Mouse (Mus musculus): Measurements from ENCODE around the gene Nalcn. TPM values are rescaled to one million over a fixed set of nuclear protein-coding genes. Genes with fewer than 3 reads are reported as not detected.

Nalcn gene
- total and polyA plus RNA-seq, 3 experiments, result not detected

- TF ChIP-seq NELFE (IDR thresholded peaks at IDR 0.05; ENCODE audit: low read depth, low read length), result no peak
- no peak for TF ChIP-seq ZKSCAN1 (IDR thresholded peaks at IDR 0.05; ENCODE audit: borderline replicate concordance, low read depth, low read length)
- no peak for TF ChIP-seq CTCF (conservative IDR thresholded peaks at IDR 0.05 in 1 of 2, IDR thresholded peaks at IDR 0.05 in 1 of 2; ENCODE audit: low read depth in 2 of 2, low read length in 2 of 2)
- TF ChIP-seq JUN (IDR thresholded peaks at IDR 0.05; ENCODE audit: insufficient read depth, low read depth, low read length), result no peak
- TF ChIP-seq RCOR1 (conservative IDR thresholded peaks at IDR 0.05; ENCODE audit: low read depth, low read length), result no peak
- no peak for TF ChIP-seq GABPA (IDR thresholded peaks at IDR 0.05; ENCODE audit: insufficient replicate concordance, low read depth, low read length)
- no peak for TF ChIP-seq MEF2A (IDR thresholded peaks at IDR 0.05; ENCODE audit: borderline replicate concordance, low read depth, low read length)
- no peak for TF ChIP-seq MYC (IDR thresholded peaks at IDR 0.05; ENCODE audit: low read depth, low read length)
- no peak for TF ChIP-seq MAFK (IDR thresholded peaks at IDR 0.05; ENCODE audit: insufficient replicate concordance, low read length)
- TF ChIP-seq NRF1 (IDR thresholded peaks at IDR 0.05; ENCODE audit: low read depth, low read length), result no peak
- TF ChIP-seq E2F4 (IDR thresholded peaks at IDR 0.05; ENCODE audit: insufficient replicate concordance, low read depth, low read length), result no peak
- TF ChIP-seq ZMIZ1 (IDR thresholded peaks at IDR 0.05; ENCODE audit: low read depth, low read length), result no peak
- H3K27ac ChIP-seq (ENCODE audit: insufficient read depth, low read depth), result no peak overlapping the region
- H3K9me3 ChIP-seq (replicated peaks; ENCODE audit: low read length), result peaks cover 3% of the 10 kb centered on the region
- in situ Hi-C loops (cut with MboI; ENCODE audit: low pct_ligation_motif_present, low pct_unique_long_range_greater_than_20kb, low sequenced_read_pairs) (no loop called here), dilution Hi-C loops (cut with MboI; ENCODE audit: extremely low pct_ligation_motif_present, extremely low pct_unique_long_range_greater_than_20kb, low sequenced_read_pairs) (no loop called here)
- no peaks in the 10 kb centered on the region for H3K36me3 ChIP-seq (replicated peaks in 1 of 2; ENCODE audit: control insufficient read depth in 1 of 2, insufficient read depth in 1 of 2, low read length in 1 of 2)
- H3K79me2 ChIP-seq (replicated peaks; ENCODE audit: control insufficient read depth, extremely low read depth, insufficient read depth, poor library complexity, severe bottlenecking), result no peaks in the 10 kb centered on the region
- H3K4me2 ChIP-seq (ENCODE audit: insufficient read depth, low read depth, poor library complexity, severe bottlenecking), result no peak overlapping the region
- H3K9ac ChIP-seq (ENCODE audit: insufficient read depth, low read depth), result no peak overlapping the region
- H3K4me3 ChIP-seq (replicated peaks in 1 of 3; ENCODE audit: low read depth in 2 of 3, low read length in 2 of 3, poor library complexity in 1 of 3), result no peak overlapping the region
- peaks cover 0 to 4% of the 10 kb centered on the region in 2 experiments; a peak in 1 of 4 replicates for H3K4me1 ChIP-seq (ENCODE audit: control insufficient read depth in 1 of 2, insufficient read depth in 2 of 2)
- no peak for DNase-seq (ENCODE audit: extremely low read depth)
- H3K27me3 ChIP-seq (replicated peaks), result no peaks in the 10 kb centered on the region
These were observed 4.0 kb downstream of the Nalcn start for GRCm38 (mm10) chr14:123622969-123623368.

- no peak overlapping the region for H3K4me2 ChIP-seq (ENCODE audit: insufficient read depth, low read depth, poor library complexity, severe bottlenecking)
- no peak overlapping the region for H3K9ac ChIP-seq (ENCODE audit: insufficient read depth, low read depth)
- H3K4me1 ChIP-seq (ENCODE audit: control insufficient read depth in 1 of 2, insufficient read depth in 2 of 2), result no peaks in the 10 kb centered on the region
- in situ Hi-C loops (cut with MboI; ENCODE audit: low pct_ligation_motif_present, low pct_unique_long_range_greater_than_20kb, low sequenced_read_pairs) (no loop called here), dilution Hi-C loops (cut with MboI; ENCODE audit: extremely low pct_ligation_motif_present, extremely low pct_unique_long_range_greater_than_20kb, low sequenced_read_pairs) (no loop called here)
- H3K36me3 ChIP-seq (replicated peaks in 1 of 2; ENCODE audit: control insufficient read depth in 1 of 2, insufficient read depth in 1 of 2, low read length in 1 of 2), result no peaks in the 10 kb centered on the region
- no peaks in the 10 kb centered on the region for H3K27me3 ChIP-seq (replicated peaks)
- H3K9me3 ChIP-seq (replicated peaks; ENCODE audit: low read length), result no peaks in the 10 kb centered on the region
- H3K27ac ChIP-seq (ENCODE audit: insufficient read depth, low read depth), result no peak overlapping the region
- no peak for TF ChIP-seq MEF2A (IDR thresholded peaks at IDR 0.05; ENCODE audit: borderline replicate concordance, low read depth, low read length)
- no peak for TF ChIP-seq E2F4 (IDR thresholded peaks at IDR 0.05; ENCODE audit: insufficient replicate concordance, low read depth, low read length)
- no peak for TF ChIP-seq MAFK (IDR thresholded peaks at IDR 0.05; ENCODE audit: insufficient replicate concordance, low read length)
- TF ChIP-seq IRF4 (IDR thresholded peaks at IDR 0.05; ENCODE audit: low read depth, low read length), result no peak
- TF ChIP-seq TBP (conservative IDR thresholded peaks at IDR 0.05; ENCODE audit: low read depth, low read length), result no peak
- TF ChIP-seq SMC3 (IDR thresholded peaks at IDR 0.05; ENCODE audit: low read depth, low read length), result no peak
- TF ChIP-seq SIN3A (IDR thresholded peaks at IDR 0.05; ENCODE audit: low read length), result no peak
- TF ChIP-seq MAZ (IDR thresholded peaks at IDR 0.05; ENCODE audit: low read depth, low read length), result no peak
- no peak for TF ChIP-seq ELF1 (IDR thresholded peaks at IDR 0.05; ENCODE audit: low read depth, low read length)
- no peak for TF ChIP-seq PAX5 (IDR thresholded peaks at IDR 0.05; ENCODE audit: low read length)
- no peak for TF ChIP-seq POLR2AphosphoS2 (IDR thresholded peaks at IDR 0.05; ENCODE audit: low read depth, low read length)
- no peak for TF ChIP-seq ETS1 (conservative IDR thresholded peaks at IDR 0.05; ENCODE audit: low read depth, low read length)
- TF ChIP-seq BHLHE40 (IDR thresholded peaks at IDR 0.05; ENCODE audit: low read depth, low read length), result no peak
- TF ChIP-seq MYC (IDR thresholded peaks at IDR 0.05; ENCODE audit: low read depth, low read length), result no peak
- no peak for TF ChIP-seq TCF12 (IDR thresholded peaks at IDR 0.05; ENCODE audit: low read depth, low read length)
- H3K4me3 ChIP-seq (replicated peaks in 1 of 3; ENCODE audit: low read depth in 2 of 3, low read length in 2 of 3, poor library complexity in 1 of 3), result no peak overlapping the region
- DNase-seq (ENCODE audit: extremely low read depth), result no peak
- H3K79me2 ChIP-seq (replicated peaks; ENCODE audit: control insufficient read depth, extremely low read depth, insufficient read depth, poor library complexity, severe bottlenecking), result no peaks in the 10 kb centered on the region
These were observed 31.7 kb downstream of the Nalcn start for GRCm38 (mm10) chr14:123595265-123595664.
